Mouse (Mus musculus) kidney, postnatal 0 days (tissue): Measurements from ENCODE around the gene Lcn10. TPM values are rescaled to one million over a fixed set of nuclear protein-coding genes. Genes with fewer than 3 reads are reported as not detected.

Experiments
- ATAC-seq: fragments of 200-750 bp; cut with Nextera tagmentation; replicated peaks from 2 replicates; pipeline ENCODE4 v1.8.0; 2017; ENCODE audit warnings: low read depth, moderate number of reproducible peaks, moderate TSS enrichment, moderate library complexity; ENCODE audit not compliant: low FRiP score
- DNase-seq: peaks from one replicate; pipeline ENCODE4 v3.0.0-alpha.2; 2016; ENCODE audit warnings: low spot score
- H3K27ac ChIP-seq: fragments of 300-500 bp; sonication (generic); 2 replicates; pipeline ENCODE4 v1.5.1; 2014; ENCODE audit warnings: mild to moderate bottlenecking
- H3K27me3 ChIP-seq: fragments of 300-500 bp; sonication (generic); 2 replicates; pipeline ENCODE4 v1.6.1; 2014; ENCODE audit warnings: low read length, mixed read lengths; ENCODE audit not compliant: insufficient read depth
- H3K36me3 ChIP-seq: fragments of 300-500 bp; sonication (generic); 2 replicates; pipeline ENCODE4 v1.6.1; 2014; ENCODE audit warnings: low read length, mixed read lengths; ENCODE audit not compliant: insufficient read depth
- H3K4me1 ChIP-seq: fragments of 300-500 bp; sonication (generic); replicated peaks from 2 replicates; pipeline ENCODE4 v1.6.1; 2014; ENCODE audit warnings: antibody characterized with exemption, low read length, mixed read lengths; ENCODE audit not compliant: insufficient read depth
- H3K4me2 ChIP-seq: fragments of 300-500 bp; sonication (generic); 2 replicates; pipeline ENCODE4 v1.6.1; 2014; ENCODE audit warnings: mild to moderate bottlenecking, low read length, moderate library complexity, mixed read lengths
- H3K4me3 ChIP-seq: fragments of 300-500 bp; sonication (generic); replicated peaks from 2 replicates; pipeline ENCODE4 v1.5.1; 2014; ENCODE audit warnings: low read depth, low read length
- H3K9ac ChIP-seq: fragments of 300-500 bp; sonication (generic); 2 replicates; pipeline ENCODE4 v1.6.1; 2014; ENCODE audit warnings: low read depth, low read length
- H3K9me3 ChIP-seq: fragments of 300-500 bp; sonication (generic); replicated peaks from 2 replicates; pipeline ENCODE4 v1.6.1; 2016; ENCODE audit warnings: low read length, inconsistent platforms, mixed read lengths
- CTCF ChIP-seq: IDR thresholded peaks from 2 replicates; pipeline ENCODE4 v1.5.1; 2016; ENCODE audit warnings: antibody characterized with exemption, low read depth, mild to moderate bottlenecking, moderate library complexity
- WGBS: fragments of 180-500 bp; shearing (Covaris S2); extraction: QIAGEN DNeasy Blood & Tissue Kit; methylation state at CpG from one replicate; pipeline ENCODE4 v1.1.7; 2014; 5-methylcytosine and 5-hydroxymethylcytosine counted together
- polyA plus RNA-seq: library from polyadenylated mRNA; unstranded; fragments of >200 nt; fragmentation: Nextera tagmentation; extraction: Ambion mirVana; gene quantifications from 2 replicates; pipeline ENCODE4 v1.2.1, GENCODE M21; 2015

Gene Lcn10
- not detected in 2 replicates for polyA plus RNA-seq

GRCm38 (mm10) chr2:25682426-25682825 is at the start of gene Lcn10:
TSS of gene Lcn10 (plus strand) at chr2:25682726.
- Histone ChIP-seq H3K27ac (no peak within 1 kb of the TSS), H3K9ac (no peak within 1 kb of the TSS), H3K36me3 (no peaks in the 10 kb centered on the region), H3K4me3 (no peak within 1 kb of the TSS), H3K9me3 (no peaks in the 10 kb centered on the region), H3K27me3 (no peaks in the 10 kb centered on the region), H3K4me1 (no peaks in the 10 kb centered on the region), H3K4me2 (no peak within 1 kb of the TSS)
- no peak for ATAC-seq
- TF ChIP-seq CTCF, result no peak
- 78% methylated on average over 2 of the region's 2 CpGs for WGBS
- no peak for DNase-seq

GRCm38 (mm10) chr2:25633616-25634015 is 48.9 kb upstream of the Lcn10 start:
- no peaks in the 10 kb centered on the region for H3K4me1 ChIP-seq
- H3K4me2 ChIP-seq, result no peak overlapping the region
- no peaks in the 10 kb centered on the region for H3K36me3 ChIP-seq
- no peaks in the 10 kb centered on the region for H3K9me3 ChIP-seq
- H3K27me3 ChIP-seq, result no peaks in the 10 kb centered on the region
- WGBS, result 78% methylated on average over 3 of the region's 3 CpGs
- H3K9ac ChIP-seq, result no peak overlapping the region
- no peak overlapping the region for H3K27ac ChIP-seq
- TF ChIP-seq CTCF, result no peak
- H3K4me3 ChIP-seq, result no peak overlapping the region
- DNase-seq (no peak), ATAC-seq (no peak)

GRCm38 (mm10) chr2:25634046-25634445 is 48.5 kb upstream of the Lcn10 start:
- H3K9me3 ChIP-seq, result no peaks in the 10 kb centered on the region
- no peak overlapping the region for H3K9ac ChIP-seq
- H3K4me2 ChIP-seq, result no peak overlapping the region
- H3K36me3 ChIP-seq, result no peaks in the 10 kb centered on the region
- no peaks in the 10 kb centered on the region for H3K4me1 ChIP-seq
- peak; percentile 42 for TF ChIP-seq CTCF
- ATAC-seq (no peak), DNase-seq (peak; percentile 21)
- no peak overlapping the region for H3K4me3 ChIP-seq
- H3K27ac ChIP-seq, result no peak overlapping the region
- H3K27me3 ChIP-seq, result no peaks in the 10 kb centered on the region
- 77% methylated on average over 1 of the region's 1 CpGs for WGBS

- 20% methylated on average over 6 of the region's 6 CpGs for WGBS
These were observed 42.6 kb upstream of the Lcn10 start for GRCm38 (mm10) chr2:25639890-25640289.

GRCm38 (mm10) chr2:25652902-25653301 is 29.6 kb upstream of the Lcn10 start, which contains the start of gene Lcn8:
TSS of gene Lcn8 (plus strand) at chr2:25653120.
- H3K4me3 ChIP-seq, result no peak within 1 kb of the TSS
- WGBS, result 86% methylated on average over 2 of the region's 2 CpGs
- ATAC-seq, result no peak
- no peak for TF ChIP-seq CTCF
- no peak for DNase-seq
- H3K4me2 ChIP-seq, result no peak within 1 kb of the TSS
- no peak within 1 kb of the TSS for H3K27ac ChIP-seq
- no peaks in the 10 kb centered on the region for H3K36me3 ChIP-seq
- H3K4me1 ChIP-seq, result no peaks in the 10 kb centered on the region
- no peaks in the 10 kb centered on the region for H3K27me3 ChIP-seq
- no peaks in the 10 kb centered on the region for H3K9me3 ChIP-seq
- 0 out of 2 replicates have a peak within 1 kb of the TSS, but pooled peaks have one; percentile 13 for H3K9ac ChIP-seq

More at GRCm38 (mm10) chr2:25639890-25640289, 42.6 kb upstream of the Lcn10 start:
- Histone ChIP-seq H3K36me3 (no peaks in the 10 kb centered on the region), H3K9me3 (no peaks in the 10 kb centered on the region), H3K4me1 (no peaks in the 10 kb centered on the region), H3K27ac (no peak overlapping the region), H3K9ac (no peak overlapping the region), H3K4me3 (no peak overlapping the region), H3K4me2 (no peak overlapping the region), H3K27me3 (no peaks in the 10 kb centered on the region)
- peak; percentile 76 for TF ChIP-seq CTCF
- ATAC-seq (no peak), DNase-seq (peak; percentile 49)

GRCm38 (mm10) chr2:25654502-25654901 is 28.0 kb upstream of the Lcn10 start:
- no peak overlapping the region for H3K9ac ChIP-seq
- H3K9me3 ChIP-seq, result no peaks in the 10 kb centered on the region
- H3K27ac ChIP-seq, result no peak overlapping the region
- ATAC-seq (no peak), DNase-seq (peak; percentile 15)
- no peak overlapping the region for H3K4me2 ChIP-seq
- WGBS, result 39% methylated on average over 1 of the region's 1 CpGs
- no peaks in the 10 kb centered on the region for H3K36me3 ChIP-seq
- H3K27me3 ChIP-seq, result no peaks in the 10 kb centered on the region
- H3K4me3 ChIP-seq, result no peak overlapping the region
- no peaks in the 10 kb centered on the region for H3K4me1 ChIP-seq
- TF ChIP-seq CTCF, result no peak

GRCm38 (mm10) chr2:25656691-25657090 is 25.8 kb upstream of the Lcn10 start:
- WGBS, result 87% methylated on average over 4 of the region's 4 CpGs
- no peak overlapping the region for H3K4me3 ChIP-seq
- H3K27me3 ChIP-seq, result no peaks in the 10 kb centered on the region
- no peak for TF ChIP-seq CTCF
- no peak overlapping the region for H3K9ac ChIP-seq
- no peak overlapping the region for H3K27ac ChIP-seq
- H3K36me3 ChIP-seq, result no peaks in the 10 kb centered on the region
- H3K4me2 ChIP-seq, result no peak overlapping the region
- DNase-seq, result no peak
- H3K4me1 ChIP-seq, result no peaks in the 10 kb centered on the region
- no peak for ATAC-seq
- H3K9me3 ChIP-seq, result no peaks in the 10 kb centered on the region
